Mouse (Mus musculus): ENCODE measurements around the gene Wdr3. TPM values are rescaled to one million over a fixed set of nuclear protein-coding genes. Genes with fewer than 3 reads are reported as not detected.

Wdr3 gene
- total RNA-seq (2021), result 10 to 100 TPM; 24.9 to 25.5 TPM
- long read RNA-seq, experiment 1, transcript Wdr3-201 (27 exons, 3,432 nt), result major isoform, 35 of 47 reads
- long read RNA-seq, experiment 1, partial matches to known transcripts, result 4 of 47 reads
- long read RNA-seq, experiment 1, other reads (novel, unspliced or antisense), result 8 of 47 reads
- long read RNA-seq, experiment 2, transcript Wdr3-201 (27 exons, 3,432 nt), result major isoform, 20 of 27 reads
- long read RNA-seq, experiment 2, partial matches to known transcripts, result 0 of 27 reads
- long read RNA-seq, experiment 2, other reads (novel, unspliced or antisense), result 7 of 27 reads

GRCm38 (mm10) chr3:100162315-100163105 lies at the start of gene Wdr3, which contains the start of gene Gdap2:
Wdr3 (minus strand) TSS chr3:100162407.
Gdap2 (plus strand) TSS chr3:100162381.
- DNase-seq, result peak; percentile 97

- DNase-seq, result no peak
Observed at GRCm38 (mm10) chr3:100206973-100207372, 44.8 kb upstream of the Wdr3 start.

GRCm38 (mm10) chr3:100201554-100201953 lies 39.3 kb upstream of the Wdr3 start:
- DNase-seq, result peak; percentile 23

- no peak for DNase-seq
Observed at GRCm38 (mm10) chr3:100194210-100194609, 32.0 kb upstream of the Wdr3 start.

GRCm38 (mm10) chr3:100189861-100190260 lies 27.7 kb upstream of the Wdr3 start:
- DNase-seq, result no peak

GRCm38 (mm10) chr3:100189444-100189843 lies 27.2 kb upstream of the Wdr3 start:
- peak; percentile 79 for DNase-seq

GRCm38 (mm10) chr3:100180471-100180870 lies 18.3 kb upstream of the Wdr3 start:
- no peak for DNase-seq

GRCm38 (mm10) chr3:100176031-100176430 lies 13.8 kb upstream of the Wdr3 start:
- DNase-seq, result no peak

GRCm38 (mm10) chr3:100164991-100165390 lies 2.8 kb upstream of the Wdr3 start:
- DNase-seq, result no peak

- peak; percentile 15 for DNase-seq
Observed at GRCm38 (mm10) chr3:100163556-100163955, 1.3 kb upstream of the Wdr3 start.

GRCm38 (mm10) chr3:100161665-100162314 lies 417 bp downstream of the Wdr3 start:
- DNase-seq, result no peak

- DNase-seq, result no peak
Observed at GRCm38 (mm10) chr3:100160682-100161445, 1.3 kb downstream of the Wdr3 start.

GRCm38 (mm10) chr3:100122445-100122844 lies 39.8 kb downstream of the Wdr3 start:
- no peak for DNase-seq

- DNase-seq, result no peak
Observed at GRCm38 (mm10) chr3:100121961-100122360, 40.2 kb downstream of the Wdr3 start.

- DNase-seq, result no peak
Observed at GRCm38 (mm10) chr3:100118681-100119080, 43.5 kb downstream of the Wdr3 start.

- peak; percentile 3 for DNase-seq
Observed at GRCm38 (mm10) chr3:100106736-100107135, 55.5 kb downstream of the Wdr3 start.

- DNase-seq, result no peak
Observed at GRCm38 (mm10) chr3:100102386-100103092, 59.7 kb downstream of the Wdr3 start.

All from adrenal gland, postnatal 10 days (tissue).